Mouse (Mus musculus) cortical plate, adult 2 months (tissue): ENCODE measurements at regions not wholly inside any gene's neighbourhood (a gene's known extent, or its start where the extent isn't known, plus 50 kb on each side); places are given as distances from the start of the nearest gene placed in this dataset.

Experiments used
- CTCF ChIP-seq: fragments of 200-500 bp; IDR thresholded peaks from 2 replicates; pipeline ENCODE4 v1.5.1; 2011; ENCODE audit warnings: mild to moderate bottlenecking, control low read depth, low read length; ENCODE audit not compliant: insufficient read depth; ENCODE audit errors: extremely low read depth
- POLR2A ChIP-seq: fragments of 200-500 bp; IDR thresholded peaks from 2 replicates; pipeline ENCODE4 v1.6.1; 2011; ENCODE audit warnings: mild to moderate bottlenecking, low read length, control low read depth; ENCODE audit not compliant: insufficient read depth; ENCODE audit errors: extremely low read depth

DNA sequence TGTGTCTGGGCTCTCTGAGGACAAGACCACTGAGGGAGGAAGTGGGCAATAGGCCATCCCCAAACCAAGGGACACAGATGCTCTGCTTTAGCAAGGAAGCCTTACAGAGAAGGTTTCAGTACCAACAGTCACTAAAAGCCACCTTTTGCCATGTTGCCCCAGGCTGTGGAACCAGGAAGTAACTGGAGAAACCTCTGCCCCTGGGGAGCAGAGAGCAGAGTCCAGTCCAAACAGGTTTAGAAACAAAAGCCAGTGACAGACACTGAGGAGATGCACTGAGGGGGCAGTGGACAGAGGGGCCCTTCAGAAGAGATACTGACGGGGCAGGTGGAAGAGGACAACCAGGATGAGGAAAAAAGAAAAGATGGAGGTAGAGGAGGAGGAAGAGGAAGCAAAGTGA lies 186.2 kb upstream of the Afdn start:
- TF ChIP-seq CTCF (no peak), POLR2A (no peak)
